Mouse (Mus musculus) megakaryocyte, embryonic 14.5 days (primary cell): ENCODE measurements around the gene Mybph. TPM values are rescaled to one million over a fixed set of nuclear protein-coding genes. Genes with fewer than 3 reads are reported as not detected.
"Not testable (repeated sequence)": the region's sequence is repeated elsewhere in the genome, so short reads cannot be mapped to it uniquely, and the experiment has no call there.

Experiments used
- H3K27me3 ChIP-seq: replicated peaks from 2 replicates; pipeline ENCODE3; 2012; ENCODE audit warnings: inconsistent platforms
- H3K36me3 ChIP-seq: replicated peaks from 2 replicates; pipeline ENCODE3; 2012; ENCODE audit warnings: low read length, inconsistent platforms, mixed read lengths
- H3K4me1 ChIP-seq: 2 replicates; pipeline ENCODE4 v1.6.1; 2012; ENCODE audit warnings: inconsistent platforms
- H3K4me3 ChIP-seq: replicated peaks from 2 replicates; pipeline ENCODE3; 2012; ENCODE audit warnings: moderate library complexity, mild to moderate bottlenecking, inconsistent platforms
- H3K9me3 ChIP-seq: 2 replicates; pipeline ENCODE4 v1.6.1; 2012; ENCODE audit warnings: inconsistent platforms
- FLI1 ChIP-seq: IDR thresholded peaks from 2 replicates; pipeline ENCODE4 v1.6.1; 2012; ENCODE audit warnings: low read length, inconsistent platforms, mixed read lengths
- GATA1 ChIP-seq: IDR thresholded peaks from 3 replicates; pipeline ENCODE4 v1.6.1; 2012; ENCODE audit warnings: mixed read lengths, low read length, inconsistent platforms, borderline replicate concordance
- polyA plus RNA-seq: library from polyadenylated mRNA; stranded (reverse); fragments of >175 nt; gene quantifications from 2 replicates; pipeline ENCODE4 v1.2.3, GENCODE M21; 2012; ENCODE audit warnings: low replicate concordance; ENCODE audit not compliant: insufficient read depth

Mybph gene
- polyA plus RNA-seq, 1 experiment = not detected

GRCm38 (mm10) chr1:134240701-134241100, 47.5 kb downstream of the Mybph start:
- Histone ChIP-seq H3K4me3 (no peak overlapping the region), H3K27me3 (peaks cover 91% of the 10 kb centered on the region), H3K4me1 (peaks cover 26% of the 10 kb centered on the region), H3K36me3 (no peaks in the 10 kb centered on the region), H3K9me3 (no peaks in the 10 kb centered on the region)
- TF ChIP-seq FLI1 (no peak), GATA1 (no peak)

- H3K4me1 ChIP-seq = peaks cover 20% of the 10 kb centered on the region
- H3K4me3 ChIP-seq = no peak overlapping the region
- no peaks in the 10 kb centered on the region for H3K9me3 ChIP-seq
- peaks cover 86% of the 10 kb centered on the region for H3K27me3 ChIP-seq
- TF ChIP-seq GATA1 (no peak), FLI1 (no peak)
- H3K36me3 ChIP-seq = no peaks in the 10 kb centered on the region
Measured at GRCm38 (mm10) chr1:134241298-134241697, 48.0 kb downstream of the Mybph start.

DNA sequence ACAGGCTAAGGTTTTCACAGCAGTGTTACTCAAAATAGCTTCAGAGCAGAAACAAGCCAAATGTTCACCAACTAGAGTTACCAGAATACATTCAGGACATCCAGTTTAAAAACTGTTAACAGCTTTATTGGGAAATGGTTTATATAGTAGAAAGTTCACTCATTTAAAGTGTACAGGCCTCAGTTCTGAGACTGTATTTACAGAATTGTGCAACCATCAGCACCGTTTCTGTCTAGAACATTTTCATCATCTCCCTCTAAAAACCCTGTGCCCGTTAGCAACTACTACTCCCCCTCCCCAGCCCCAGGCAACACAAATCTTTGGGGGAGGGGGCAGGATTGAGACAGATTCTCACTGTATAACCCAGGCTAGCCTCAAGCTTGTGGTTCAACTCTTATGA, 49.0 kb downstream of the Mybph start:
- Histone ChIP-seq H3K36me3 (no peaks in the 10 kb centered on the region), H3K9me3 (no peaks in the 10 kb centered on the region), H3K4me1 (peaks cover 17% of the 10 kb centered on the region), H3K27me3 (peaks cover 78% of the 10 kb centered on the region), H3K4me3 (no peak overlapping the region)
- TF ChIP-seq FLI1 (no peak), GATA1 (no peak)

GRCm38 (mm10) chr1:134243505-134243904, 50.3 kb downstream of the Mybph start:
- H3K27me3 ChIP-seq = peaks cover 68% of the 10 kb centered on the region
- no peak overlapping the region for H3K4me3 ChIP-seq
- TF ChIP-seq GATA1 (no peak), FLI1 (no peak)
- H3K9me3 ChIP-seq = no peaks in the 10 kb centered on the region
- H3K4me1 ChIP-seq = peaks cover 17% of the 10 kb centered on the region
- no peaks in the 10 kb centered on the region for H3K36me3 ChIP-seq

DNA sequence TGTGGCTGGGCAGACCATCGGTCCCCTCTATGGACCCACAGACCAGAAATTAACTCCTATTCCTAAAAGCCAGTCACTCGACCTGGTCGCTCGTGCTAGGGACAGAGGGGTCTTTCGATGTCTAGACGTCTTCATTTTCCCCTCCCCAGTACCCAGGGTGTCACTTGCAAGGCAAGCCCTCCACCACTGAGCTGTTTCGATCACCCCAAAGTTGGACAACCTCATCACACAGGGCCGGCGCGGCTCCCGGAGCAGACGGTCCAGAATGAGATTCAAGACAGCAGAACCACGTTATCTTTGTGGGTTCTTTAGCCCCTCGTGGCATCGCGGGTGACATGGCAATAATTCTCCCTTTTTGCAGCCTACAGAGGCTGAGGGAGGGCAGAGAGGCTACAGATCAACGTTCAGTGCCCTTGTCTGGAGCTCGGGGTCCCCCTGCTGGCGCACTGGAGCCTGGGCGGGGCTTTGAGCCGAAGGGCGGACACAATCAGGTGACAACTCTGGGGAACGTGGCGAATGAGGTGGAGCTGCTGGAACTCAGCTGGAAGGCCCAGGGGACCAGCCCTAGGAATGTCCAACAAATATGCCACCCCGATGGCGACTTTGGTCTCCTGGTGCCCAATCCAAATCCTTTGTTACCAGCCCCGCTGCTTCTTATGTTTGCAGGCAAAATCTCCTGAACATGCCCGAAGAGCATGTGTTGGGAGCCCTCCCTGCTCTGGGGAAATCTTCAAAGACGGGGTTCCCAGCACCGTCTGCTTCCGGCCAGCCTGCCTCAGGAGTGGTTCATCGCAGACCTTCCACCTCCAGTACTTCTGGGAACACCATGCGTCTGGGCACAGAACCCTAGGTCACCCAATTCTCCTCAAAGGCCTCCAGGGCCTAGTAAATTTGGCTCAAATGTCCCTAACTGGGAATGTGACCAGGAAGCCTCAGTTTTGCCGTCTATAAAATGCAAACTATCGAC, 51.0 kb downstream of the Mybph start:
- Histone ChIP-seq H3K4me3 (peak overlapping the region; percentile 76), H3K9me3 (no peaks in the 10 kb centered on the region), H3K4me1 (peaks cover 14% of the 10 kb centered on the region), H3K27me3 (peaks cover 61% of the 10 kb centered on the region), H3K36me3 (no peaks in the 10 kb centered on the region)
- TF ChIP-seq GATA1 (no peak), FLI1 (no peak)

- Histone ChIP-seq H3K4me1 (peaks cover 14% of the 10 kb centered on the region), H3K9me3 (no peaks in the 10 kb centered on the region; the same call in 1 of the 2 replicates), H3K36me3 (no peaks in the 10 kb centered on the region), H3K4me3 (no peak overlapping the region), H3K27me3 (peaks cover 52% of the 10 kb centered on the region)
- TF ChIP-seq GATA1 = no peak
- TF ChIP-seq FLI1 = no peak
Measured at GRCm38 (mm10) chr1:134245004-134245717, 51.9 kb downstream of the Mybph start.

DNA sequence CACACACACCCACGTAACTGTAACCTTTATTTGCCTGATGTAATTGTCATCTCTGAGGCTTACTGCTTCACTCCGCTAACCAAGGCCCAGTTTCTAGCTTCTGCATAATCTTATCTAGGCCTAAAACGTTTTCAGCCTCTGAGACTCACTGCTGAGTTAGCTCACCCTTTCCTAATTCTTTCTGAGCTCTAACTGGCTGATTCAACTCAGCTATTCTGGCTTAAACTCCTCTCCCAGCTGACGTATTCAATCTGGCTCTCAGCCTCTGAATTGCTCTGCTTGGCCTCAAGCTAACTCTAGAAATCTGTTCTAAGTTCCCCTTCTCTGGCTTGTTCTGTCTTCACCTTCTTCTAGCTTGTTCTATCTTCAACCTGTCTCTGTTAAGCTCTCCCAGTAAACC, 53.3 kb downstream of the Mybph start:
- Histone ChIP-seq H3K9me3 (peaks cover 9% of the 10 kb centered on the region), H3K27me3 (peaks cover 40% of the 10 kb centered on the region), H3K4me1 (peaks cover 14% of the 10 kb centered on the region), H3K4me3 (no peak overlapping the region), H3K36me3 (no peaks in the 10 kb centered on the region)
- TF ChIP-seq FLI1 (no peak), GATA1 (no peak)

DNA sequence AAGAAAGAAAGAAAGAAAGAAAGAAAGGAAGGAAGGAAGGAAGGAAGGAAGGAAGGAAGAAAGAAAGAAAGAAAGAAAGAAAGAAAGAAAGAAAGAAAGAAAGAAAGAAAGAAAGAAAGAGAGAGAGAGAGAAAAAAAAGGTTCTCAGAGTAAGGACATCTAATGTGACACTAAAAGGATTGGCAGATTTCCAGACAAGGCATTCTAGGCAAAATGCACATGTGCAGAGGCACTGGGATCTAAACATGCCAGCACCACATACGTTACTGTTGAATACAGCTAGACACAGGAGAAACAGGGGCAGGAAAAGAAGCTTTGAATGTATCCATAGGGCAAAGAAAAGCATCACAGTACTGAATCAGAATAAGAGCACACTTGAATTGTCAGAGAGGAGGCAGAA, 56.4 kb downstream of the Mybph start:
- peaks cover 17% of the 10 kb centered on the region for H3K27me3 ChIP-seq

More for the DNA sequence above, 56.4 kb downstream of the Mybph start:
- not testable (repeated sequence) for H3K36me3 ChIP-seq, H3K4me3 ChIP-seq, H3K4me1 ChIP-seq
- H3K9me3 ChIP-seq = peaks cover 13% of the 10 kb centered on the region

Other genes with a start within 250 kb of the Mybph start
- gene Fmod, start 156.2 kb upstream of the Mybph start, polyA plus RNA-seq = not detected in 2 replicates
- gene Btg2, start 114.3 kb upstream of the Mybph start, polyA plus RNA-seq = 8.3 and 13.9 TPM in 2 replicates
- not detected in 2 replicates for gene Chit1, start 82.2 kb upstream of the Mybph start, polyA plus RNA-seq
- 5.0 TPM in 1 of 2 replicates, not detected in the other for gene Chil1, start 11.3 kb upstream of the Mybph start, polyA plus RNA-seq
- 0.50 TPM in 1 of 2 replicates, not detected in the other for gene Adora1, start 42.0 kb downstream of the Mybph start, polyA plus RNA-seq
- not detected in 2 replicates for gene Myog, start 96.5 kb downstream of the Mybph start, polyA plus RNA-seq
- 1.9 and 2.1 TPM in 2 replicates for gene Ppfia4, start 139.5 kb downstream of the Mybph start, polyA plus RNA-seq
- gene Tmem183a, start 168.5 kb downstream of the Mybph start, polyA plus RNA-seq = 6.4 and 13.0 TPM in 2 replicates
- 0.16 TPM in 1 of 2 replicates, not detected in the other for gene 4933406M09Rik, start 192.5 kb downstream of the Mybph start, polyA plus RNA-seq
- 10.9 TPM in 1 of 2 replicates, not detected in the other for gene Cyb5r1, start 212.1 kb downstream of the Mybph start, polyA plus RNA-seq
- 65.2 and 119 TPM in 2 replicates for gene Adipor1, start 221.9 kb downstream of the Mybph start, polyA plus RNA-seq